Mouse (Mus musculus) E14TG2a.4 (cell line): ENCODE measurements around the gene Tenm1.
A peak's percentile ranks its signal among the peaks of the same experiment; 100 is the strongest.

ENCODE experiments used
- CTCF ChIP-seq: conservative IDR thresholded peaks from 2 replicates; pipeline ENCODE4 v1.5.1; 2014; ENCODE audit warnings: low read length
- NANOG ChIP-seq: IDR thresholded peaks from 2 replicates; pipeline ENCODE4 v1.6.1; 2014; ENCODE audit warnings: borderline replicate concordance, low read length, mixed read lengths

- peak; percentile 21; the same call in 1 of the 2 replicates for TF ChIP-seq CTCF
- no peak for TF ChIP-seq NANOG
Observed at GRCm38 (mm10) chrX:42540756-42541053, 888.2 kb downstream of the Tenm1 start.
